Mouse (Mus musculus) heart, adult 2 months (tissue): ENCODE results near the gene Cep128. TPM values are rescaled to one million over a fixed set of nuclear protein-coding genes. Genes with fewer than 3 reads are reported as not detected.

Source experiments
- DNase-seq, 2 experiments: peaks; one replicate each; pipeline ENCODE4 v3.0.0; 2021
- H3K27ac ChIP-seq: fragments of 200-600 bp; 2 replicates; pipeline ENCODE4 v1.8.1; 2022
- H3K27me3 ChIP-seq: fragments of 200-500 bp; 2 replicates; pipeline ENCODE4 v1.6.1; 2012; ENCODE audit warnings: mild to moderate bottlenecking, low read length, inconsistent platforms, mixed read lengths; ENCODE audit not compliant: control insufficient read depth, insufficient read depth
- H3K36me3 ChIP-seq: fragments of 200-500 bp; 2 replicates; pipeline ENCODE4 v1.6.1; 2012; ENCODE audit warnings: low read length, inconsistent platforms; ENCODE audit not compliant: control insufficient read depth, insufficient read depth
- H3K4me1 ChIP-seq: fragments of 200-500 bp; 2 replicates; pipeline ENCODE4 v1.6.1; 2011; ENCODE audit warnings: low read length; ENCODE audit not compliant: control insufficient read depth, insufficient read depth
- H3K4me3 ChIP-seq: fragments of 200-600 bp; 2 replicates; pipeline ENCODE4 v1.8.1; 2022
- H3K79me2 ChIP-seq: fragments of 200-500 bp; replicated peaks from 2 replicates; pipeline ENCODE4 v1.6.1; 2012; ENCODE audit warnings: mild to moderate bottlenecking, inconsistent platforms, low read length, moderate library complexity, mixed read lengths; ENCODE audit not compliant: control insufficient read depth, insufficient read depth
- H3K9ac ChIP-seq: fragments of 200-500 bp; 2 replicates; pipeline ENCODE4 v1.6.1; 2012; ENCODE audit warnings: low read depth, mild to moderate bottlenecking, control low read depth, inconsistent platforms, low read length, mixed read lengths
- CTCF ChIP-seq: fragments of 200-600 bp; IDR thresholded peaks from 2 replicates; pipeline ENCODE4 v1.8.1; 2022; ENCODE audit warnings: antibody characterized with exemption, mild to moderate bottlenecking, moderate library complexity
- EP300 ChIP-seq: fragments of 200-500 bp; IDR thresholded peaks from 2 replicates; pipeline ENCODE4 v1.6.1; 2011; ENCODE audit warnings: low read depth, low read length, control low read depth; ENCODE audit not compliant: insufficient read depth
- POLR2A ChIP-seq: fragments of 200-500 bp; IDR thresholded peaks from 2 replicates; pipeline ENCODE4 v1.6.1; 2011; ENCODE audit warnings: mild to moderate bottlenecking, low read depth, low read length, control low read depth; ENCODE audit not compliant: insufficient read depth
- WGBS: fragments of 180-500 bp; shearing (Covaris S2); methylation state at CpG from one replicate; pipeline ENCODE4 v1.1.7; 2018; 5-methylcytosine and 5-hydroxymethylcytosine counted together
- intact Hi-C: fragments of 180-260 bp; cut with DNase I; formaldehyde crosslinking; loops from one replicate; pipeline ENCODE4 v1.15.1; 2025
- polyA plus RNA-seq: library from polyadenylated mRNA; depleted of rRNA; stranded (reverse); fragments of >200 nt; gene quantifications from 2 replicates; pipeline ENCODE4 v1.2.3, GENCODE M21; 2012
- total RNA-seq, 2 experiments: library from RNA; stranded (reverse); gene quantifications; 2 replicates each; pipeline ENCODE4 v1.2.3; 2021

Gene Cep128
- total and polyA plus RNA-seq, 3 experiments, result 8.7 to 11.0 (median 10.0) TPM

GRCm38 (mm10) chr12:91326104-91326503, 58.1 kb downstream of the Cep128 start:
- no peaks in the 10 kb centered on the region for H3K4me1 ChIP-seq
- no peak overlapping the region for H3K4me3 ChIP-seq
- intact Hi-C loops, result loop anchor here (10.0 kb wide), 1 partner anchor 1851 kb away; no protein-coding TSS in a partner anchor
- H3K36me3 ChIP-seq, result no peaks in the 10 kb centered on the region
- 56% methylated on average over 6 of the region's 6 CpGs for WGBS
- no peak overlapping the region for H3K27ac ChIP-seq
- H3K27me3 ChIP-seq, result no peaks in the 10 kb centered on the region
- DNase-seq, result no peak
- TF ChIP-seq CTCF (peak; percentile 78), POLR2A (no peak), EP300 (no peak)
- no peak overlapping the region for H3K9ac ChIP-seq
- H3K79me2 ChIP-seq, result no peaks in the 10 kb centered on the region

DNA sequence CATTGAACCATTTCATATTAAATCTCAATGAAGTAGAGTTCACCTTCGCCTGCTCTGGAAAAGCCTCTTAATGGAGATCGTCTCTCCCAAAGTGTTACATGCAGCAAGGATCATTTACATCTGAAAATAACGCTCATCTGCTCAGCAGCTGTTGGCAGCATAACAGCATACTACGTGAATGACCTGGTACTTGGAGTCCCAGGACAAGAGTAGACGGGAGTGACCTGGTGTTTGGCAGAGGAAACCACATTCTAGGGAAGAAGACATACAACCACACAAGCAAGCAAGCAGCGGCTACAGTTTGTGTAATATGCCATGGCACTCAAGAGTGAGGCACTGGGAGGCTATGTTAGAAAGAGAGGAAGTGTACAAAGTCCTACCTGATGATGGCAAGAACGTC, 69.2 kb downstream of the Cep128 start:
- Histone ChIP-seq H3K36me3 (no peaks in the 10 kb centered on the region), H3K79me2 (no peaks in the 10 kb centered on the region), H3K27me3 (no peaks in the 10 kb centered on the region), H3K4me3 (no peak overlapping the region), H3K27ac (no peak overlapping the region), H3K4me1 (no peaks in the 10 kb centered on the region), H3K9ac (no peak overlapping the region)
- intact Hi-C loops, result loop anchor here (2.0 kb wide), 1 partner anchor 748 kb away; no protein-coding TSS in a partner anchor
- 74% methylated on average over 7 of the region's 7 CpGs for WGBS
- TF ChIP-seq CTCF, result no peak
- TF ChIP-seq EP300, result no peak
- no peak for TF ChIP-seq POLR2A
- DNase-seq, result no peak

DNA sequence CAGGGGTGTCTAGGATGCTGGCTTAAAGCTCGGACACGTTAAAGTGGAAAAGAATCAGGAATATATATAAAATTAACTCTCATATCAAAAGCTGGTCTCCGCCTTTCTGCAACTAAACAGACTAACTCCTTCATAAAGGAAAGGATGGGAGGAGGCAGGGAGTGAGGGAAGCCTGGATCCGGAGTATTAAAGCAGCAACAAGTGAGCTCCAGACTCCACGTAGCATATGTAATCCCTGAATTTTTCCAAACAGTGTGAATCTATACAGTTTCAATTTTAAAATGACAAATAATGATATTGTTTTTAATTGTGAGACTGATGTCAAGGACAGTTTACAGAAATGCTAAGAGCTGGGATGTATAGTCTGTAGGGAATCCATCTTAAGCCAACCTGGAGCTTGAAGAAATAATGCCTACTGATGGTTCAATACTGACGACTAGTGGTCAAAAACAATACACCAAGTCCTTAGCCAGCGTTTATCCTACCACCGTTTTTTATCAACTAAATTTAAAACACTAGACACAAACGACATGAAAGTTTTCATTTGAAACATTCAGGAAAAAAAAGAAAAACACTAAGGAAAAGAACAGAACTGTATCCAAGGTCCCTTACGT, 70.1 kb downstream of the Cep128 start:
- intact Hi-C loops, result loop anchor here (1.0 to 2.0 kb wide), 3 partner anchors 574 to 747 kb away; no protein-coding TSS in a partner anchor
- no peak for DNase-seq
- Histone ChIP-seq H3K4me1 (no peaks in the 10 kb centered on the region), H3K79me2 (no peaks in the 10 kb centered on the region), H3K4me3 (no peak overlapping the region), H3K9ac (no peak overlapping the region), H3K27ac (no peak overlapping the region), H3K36me3 (no peaks in the 10 kb centered on the region), H3K27me3 (no peaks in the 10 kb centered on the region)
- TF ChIP-seq CTCF (peak; percentile 87), EP300 (no peak)
- WGBS, result 55% methylated on average over 10 of the region's 10 CpGs

DNA sequence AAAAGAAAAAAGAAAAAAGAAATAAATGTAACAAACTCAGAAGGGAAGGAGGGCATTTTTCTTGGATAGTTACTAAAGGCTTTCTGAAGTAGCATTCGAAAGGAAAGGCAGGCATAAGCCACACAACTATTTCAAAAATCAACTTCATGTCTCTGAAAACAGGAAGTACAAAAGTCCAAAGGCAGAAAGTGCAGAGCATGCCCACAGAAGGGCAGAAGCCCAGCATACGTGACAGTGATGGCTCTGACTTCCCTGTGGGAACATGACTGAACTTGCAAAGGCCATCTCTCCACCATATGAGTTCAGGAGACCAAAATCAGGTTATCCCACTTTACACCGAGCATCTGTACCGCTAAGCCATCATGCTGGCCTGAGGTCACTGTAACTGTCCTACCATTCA, 71.6 kb downstream of the Cep128 start:
- H3K9ac ChIP-seq, result no peak overlapping the region
- WGBS, result 86% methylated on average over 4 of the region's 4 CpGs
- TF ChIP-seq CTCF (no peak), POLR2A (no peak), EP300 (no peak)
- H3K27me3 ChIP-seq, result no peaks in the 10 kb centered on the region
- no peak overlapping the region for H3K27ac ChIP-seq
- H3K4me1 ChIP-seq, result no peaks in the 10 kb centered on the region
- DNase-seq, result no peak
- H3K79me2 ChIP-seq, result no peaks in the 10 kb centered on the region
- no peak overlapping the region for H3K4me3 ChIP-seq
- intact Hi-C loops, result no loop called here
- H3K36me3 ChIP-seq, result no peaks in the 10 kb centered on the region

DNA sequence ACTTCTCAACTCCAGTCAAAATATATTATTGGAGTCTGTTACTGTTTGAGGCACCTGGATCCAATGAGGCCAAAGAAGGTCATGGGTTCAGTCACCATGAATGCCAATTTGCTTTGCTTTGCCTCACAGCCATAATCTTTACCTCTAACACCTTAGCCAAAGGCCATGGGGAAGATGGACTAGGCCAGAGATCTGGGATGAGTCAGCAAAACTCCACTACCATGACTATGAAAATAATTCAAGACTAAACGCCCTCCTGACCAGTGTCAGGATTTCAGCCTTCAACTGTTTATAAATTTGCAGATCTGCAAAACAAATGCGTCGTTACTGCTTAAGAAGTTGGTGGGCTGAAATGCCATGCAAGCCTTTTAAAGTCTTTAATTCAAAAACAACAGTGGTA, 76.5 kb downstream of the Cep128 start:
- TF ChIP-seq CTCF (no peak), EP300 (no peak), POLR2A (no peak)
- no peak for DNase-seq
- Histone ChIP-seq H3K27ac (no peak overlapping the region), H3K27me3 (no peaks in the 10 kb centered on the region), H3K79me2 (no peaks in the 10 kb centered on the region), H3K36me3 (no peaks in the 10 kb centered on the region), H3K4me3 (no peak overlapping the region), H3K4me1 (no peaks in the 10 kb centered on the region; the same call in 1 of the 2 replicates), H3K9ac (no peak overlapping the region)
- intact Hi-C loops, result no loop called here
- 88% methylated on average over 3 of the region's 3 CpGs for WGBS

- Histone ChIP-seq H3K36me3 (no peaks in the 10 kb centered on the region), H3K9ac (no peak overlapping the region), H3K4me3 (no peak overlapping the region), H3K4me1 (no peaks in the 10 kb centered on the region; the same call in 1 of the 2 replicates), H3K27me3 (no peaks in the 10 kb centered on the region), H3K27ac (no peak overlapping the region), H3K79me2 (no peaks in the 10 kb centered on the region)
- TF ChIP-seq CTCF (no peak), POLR2A (no peak), EP300 (no peak)
- DNase-seq, result no peak
- intact Hi-C loops, result no loop called here
- WGBS, result 50% methylated on average over 7 of the region's 7 CpGs
Measured at GRCm38 (mm10) chr12:91305769-91306168, 78.4 kb downstream of the Cep128 start.
